Mouse (Mus musculus): Measurements from ENCODE around the gene Sh3bgrl3.

GRCm38 (mm10) chr4:134153656-134154055, 25.1 kb upstream of the Sh3bgrl3 start:
- TF ChIP-seq CTCF (IDR thresholded peaks at IDR 0.05; ENCODE audit: control insufficient read depth, insufficient read depth, insufficient read length) (no peak), CEBPB (IDR thresholded peaks at IDR 0.05; ENCODE audit: low read depth) (no peak), FOSL1 (IDR thresholded peaks at IDR 0.05; ENCODE audit: insufficient read depth, low read length, poor library complexity, severe bottlenecking) (no peak), MAX (IDR thresholded peaks at IDR 0.05) (no peak), MYOG (IDR thresholded peaks at IDR 0.05; ENCODE audit: control insufficient read depth, extremely low read depth, insufficient read length) (no peak), USF1 (IDR thresholded peaks at IDR 0.05; ENCODE audit: low read depth) (no peak)

Data from C2C12 (cell line).